Mouse (Mus musculus) fat pad, adult 2 months (tissue): ENCODE results near the gene Terb2.
"Not testable (repeated sequence)": the region's sequence is repeated elsewhere in the genome, so short reads cannot be mapped to it uniquely, and the experiment has no call there.

Source experiments
- DNase-seq: peaks from one replicate; pipeline ENCODE4 v3.0.0-alpha.2; 2011; ENCODE audit warnings: low read depth, low spot score; ENCODE audit errors: extremely low read depth

Terb2 gene

GRCm38 (mm10) chr2:122160680-122161079 is 25.4 kb upstream of the Terb2 start, which contains the start of gene Trim69:
Gene Trim69 (plus strand): TSS chr2:122160700.
- no peak for DNase-seq

GRCm38 (mm10) chr2:122161542-122161941 is 24.5 kb upstream of the Terb2 start:
- DNase-seq = no peak

- no peak for DNase-seq
Observed at GRCm38 (mm10) chr2:122162529-122162928, 23.5 kb upstream of the Terb2 start.

- no peak for DNase-seq
Observed at GRCm38 (mm10) chr2:122163430-122164195, 22.5 kb upstream of the Terb2 start.

- no peak for DNase-seq
Observed at GRCm38 (mm10) chr2:122164293-122164692, 21.8 kb upstream of the Terb2 start.

GRCm38 (mm10) chr2:122171292-122171691 is 14.8 kb upstream of the Terb2 start:
- no peak for DNase-seq

- no peak for DNase-seq
Observed at GRCm38 (mm10) chr2:122172188-122172587, 13.9 kb upstream of the Terb2 start.

GRCm38 (mm10) chr2:122180051-122180822 is 5.8 kb upstream of the Terb2 start:
- DNase-seq = no peak

- no peak for DNase-seq
Observed at GRCm38 (mm10) chr2:122185086-122185485, 986 bp upstream of the Terb2 start.

- DNase-seq = peak; percentile 65
Observed at GRCm38 (mm10) chr2:122186751-122187150, 679 bp downstream of the Terb2 start.

GRCm38 (mm10) chr2:122191849-122192248 is 5.8 kb downstream of the Terb2 start:
- DNase-seq = no peak

- no peak for DNase-seq
Observed at GRCm38 (mm10) chr2:122194509-122194929, 8.4 kb downstream of the Terb2 start.

GRCm38 (mm10) chr2:122201501-122201900 is 15.4 kb downstream of the Terb2 start:
- peak; percentile 16 for DNase-seq

- no peak for DNase-seq
Observed at GRCm38 (mm10) chr2:122206440-122207107, 20.5 kb downstream of the Terb2 start.

- no peak for DNase-seq
Observed at GRCm38 (mm10) chr2:122210534-122211228, 24.6 kb downstream of the Terb2 start.

- DNase-seq = not testable (repeated sequence)
Observed at GRCm38 (mm10) chr2:122217075-122217474, 31.0 kb downstream of the Terb2 start.

- no peak for DNase-seq
Observed at GRCm38 (mm10) chr2:122218234-122218633, 32.2 kb downstream of the Terb2 start.

GRCm38 (mm10) chr2:122221378-122221777 is 35.3 kb downstream of the Terb2 start:
- DNase-seq = no peak

- no peak for DNase-seq
Observed at GRCm38 (mm10) chr2:122221798-122222197, 35.7 kb downstream of the Terb2 start.

- DNase-seq = no peak
Observed at GRCm38 (mm10) chr2:122222272-122222671, 36.2 kb downstream of the Terb2 start.

- DNase-seq = no peak
Observed at GRCm38 (mm10) chr2:122223654-122224053, 37.6 kb downstream of the Terb2 start.
